Mouse (Mus musculus) intestine, embryonic 15.5 days (tissue): Measurements from ENCODE around the gene Pip5k1a. TPM values are rescaled to one million over a fixed set of nuclear protein-coding genes. Genes with fewer than 3 reads are reported as not detected.

Source experiments
- ATAC-seq: fragments of 200-750 bp; cut with Nextera tagmentation; 2 replicates; pipeline ENCODE4 v1.8.0; 2017; ENCODE audit warnings: moderate TSS enrichment, moderate library complexity
- H3K27ac ChIP-seq: fragments of 300-500 bp; sonication (generic); 2 replicates; pipeline ENCODE4 v1.5.1; 2015; ENCODE audit warnings: mild to moderate bottlenecking, inconsistent platforms
- H3K27me3 ChIP-seq: fragments of 300-500 bp; sonication (generic); replicated peaks from 2 replicates; pipeline ENCODE4 v1.6.1; 2015; ENCODE audit warnings: inconsistent platforms
- H3K36me3 ChIP-seq: fragments of 300-500 bp; sonication (generic); 2 replicates; pipeline ENCODE4 v1.6.1; 2015; ENCODE audit warnings: inconsistent platforms
- H3K4me1 ChIP-seq: fragments of 300-500 bp; sonication (generic); replicated peaks from 2 replicates; pipeline ENCODE4 v1.6.1; 2015; ENCODE audit warnings: inconsistent platforms
- H3K4me2 ChIP-seq: fragments of 300-500 bp; sonication (generic); replicated peaks from 2 replicates; pipeline ENCODE4 v1.6.1; 2015; ENCODE audit warnings: mild to moderate bottlenecking, inconsistent platforms
- H3K4me3 ChIP-seq: fragments of 300-500 bp; sonication (generic); replicated peaks from 2 replicates; pipeline ENCODE4 v1.5.1; 2015; ENCODE audit warnings: inconsistent platforms
- H3K9ac ChIP-seq: fragments of 300-500 bp; sonication (generic); 2 replicates; pipeline ENCODE4 v1.6.1; 2015; ENCODE audit warnings: inconsistent platforms
- H3K9me3 ChIP-seq: fragments of 300-500 bp; sonication (generic); 2 replicates; pipeline ENCODE4 v1.6.1; 2016; ENCODE audit warnings: inconsistent platforms
- WGBS: fragments of 180-500 bp; shearing (Covaris S2); methylation state at CpG from one replicate; pipeline ENCODE4 v1.1.7; 2015; 5-methylcytosine and 5-hydroxymethylcytosine counted together
- polyA plus RNA-seq: library from polyadenylated mRNA; unstranded; fragments of >200 nt; fragmentation: Nextera tagmentation; extraction: Ambion mirVana; gene quantifications from 2 replicates; pipeline ENCODE4 v1.2.1, GENCODE M21; 2015

Pip5k1a gene
- polyA plus RNA-seq, 1 experiment from 2014 or later, result 15.9 TPM

GRCm38 (mm10) chr3:95014428-95015151, 92.1 kb downstream of the Pip5k1a start:
- Histone ChIP-seq H3K36me3 (peaks cover 20% of the 10 kb centered on the region), H3K4me3 (peak overlapping the region; percentile 84), H3K4me2 (peak overlapping the region; percentile 90), H3K4me1 (peaks cover 12% of the 10 kb centered on the region), H3K27ac (peak overlapping the region; percentile 91), H3K9ac (peak overlapping the region; percentile 79), H3K27me3 (no peaks in the 10 kb centered on the region), H3K9me3 (no peaks in the 10 kb centered on the region)
- peak; percentile 8 for ATAC-seq
- 1% methylated on average over 44 of the region's 44 CpGs for WGBS

- Histone ChIP-seq H3K9me3 (no peaks in the 10 kb centered on the region), H3K4me3 (peak overlapping the region; percentile 84), H3K4me2 (peak overlapping the region; percentile 90), H3K4me1 (peaks cover 12% of the 10 kb centered on the region), H3K27ac (peak overlapping the region; percentile 91), H3K36me3 (peaks cover 27% of the 10 kb centered on the region), H3K9ac (peak overlapping the region; percentile 79), H3K27me3 (no peaks in the 10 kb centered on the region)
- 17% methylated on average over 13 of the region's 13 CpGs for WGBS
- no peak for ATAC-seq
Observed at GRCm38 (mm10) chr3:95013699-95014427, 92.9 kb downstream of the Pip5k1a start.

- H3K36me3 ChIP-seq, result peaks cover 35% of the 10 kb centered on the region
- H3K27me3 ChIP-seq, result no peaks in the 10 kb centered on the region
- no peaks in the 10 kb centered on the region for H3K9me3 ChIP-seq
- H3K27ac ChIP-seq, result no peak overlapping the region
- no peak overlapping the region for H3K9ac ChIP-seq
- H3K4me1 ChIP-seq, result peaks cover 12% of the 10 kb centered on the region
- ATAC-seq, result no peak
- 83% methylated on average over 3 of the region's 3 CpGs for WGBS
- H3K4me2 ChIP-seq, result peak overlapping the region; percentile 90
- H3K4me3 ChIP-seq, result no peak overlapping the region
Observed at GRCm38 (mm10) chr3:95012982-95013381, 93.7 kb downstream of the Pip5k1a start.

GRCm38 (mm10) chr3:95010396-95010795, 96.3 kb downstream of the Pip5k1a start:
- H3K4me2 ChIP-seq, result no peak overlapping the region
- no peak overlapping the region for H3K9ac ChIP-seq
- WGBS, result 73% methylated on average over 7 of the region's 7 CpGs
- H3K4me3 ChIP-seq, result no peak overlapping the region
- H3K4me1 ChIP-seq, result peaks cover 16% of the 10 kb centered on the region
- peaks cover 52% of the 10 kb centered on the region for H3K36me3 ChIP-seq
- H3K27me3 ChIP-seq, result no peaks in the 10 kb centered on the region
- ATAC-seq, result no peak
- no peak overlapping the region for H3K27ac ChIP-seq
- no peaks in the 10 kb centered on the region for H3K9me3 ChIP-seq

Other genes with a start within 250 kb of the Pip5k1a start
- 293 and 336 TPM in 2 replicates for gene Psmb4, start 220.0 kb downstream of the Pip5k1a start, polyA plus RNA-seq
- 108 and 123 TPM in 2 replicates for gene Selenbp1, start 173.9 kb downstream of the Pip5k1a start, polyA plus RNA-seq
- 6.2 and 6.9 TPM in 2 replicates for gene Rfx5, start 152.9 kb downstream of the Pip5k1a start, polyA plus RNA-seq
- gene Pi4kb, start 132.2 kb downstream of the Pip5k1a start, polyA plus RNA-seq, result 19.8 and 22.6 TPM in 2 replicates
- gene Zfp687, start 91.5 kb downstream of the Pip5k1a start, polyA plus RNA-seq, result 17.4 and 19.9 TPM in 2 replicates
- 205 and 218 TPM in 2 replicates for gene Psmd4, start 64.3 kb downstream of the Pip5k1a start, polyA plus RNA-seq
- gene Vps72, start 4.1 kb upstream of the Pip5k1a start, polyA plus RNA-seq, result 112 and 113 TPM in 2 replicates
- gene Tmod4, start 17.5 kb upstream of the Pip5k1a start, polyA plus RNA-seq, result 0.83 and 0.99 TPM in 2 replicates
- 57.0 and 62.3 TPM in 2 replicates for gene Scnm1, start 27.1 kb upstream of the Pip5k1a start, polyA plus RNA-seq
- 10.3 and 10.7 TPM in 2 replicates for gene Lysmd1, start 27.2 kb upstream of the Pip5k1a start, polyA plus RNA-seq
- gene Tnfaip8l2, start 35.4 kb upstream of the Pip5k1a start, polyA plus RNA-seq, result 4.3 and 5.3 TPM in 2 replicates
- gene Sema6c, start 53.5 kb upstream of the Pip5k1a start, polyA plus RNA-seq, result 4.3 and 4.8 TPM in 2 replicates
- 8.0 and 8.5 TPM in 2 replicates for gene Gabpb2, start 111.0 kb upstream of the Pip5k1a start, polyA plus RNA-seq
- gene Cdc42se1, start 121.8 kb upstream of the Pip5k1a start, polyA plus RNA-seq, result 70.2 and 74.3 TPM in 2 replicates
- 19.0 and 20.2 TPM in 2 replicates for gene Mllt11, start 125.2 kb upstream of the Pip5k1a start, polyA plus RNA-seq
- 0.16 and 0.20 TPM in 2 replicates for gene Gm128, start 134.7 kb upstream of the Pip5k1a start, polyA plus RNA-seq
- gene Bnipl, start 144.3 kb upstream of the Pip5k1a start, polyA plus RNA-seq, result 0.36 and 0.56 TPM in 2 replicates
- gene Mindy1, start 174.4 kb upstream of the Pip5k1a start, polyA plus RNA-seq, result 36.1 and 38.4 TPM in 2 replicates
- gene Prune1, start 175.1 kb upstream of the Pip5k1a start, polyA plus RNA-seq, result 15.5 and 15.7 TPM in 2 replicates
- 1.4 and 1.6 TPM in 2 replicates for gene Anxa9, start 200.2 kb upstream of the Pip5k1a start, polyA plus RNA-seq
- 146 and 148 TPM in 2 replicates for gene Cers2, start 207.9 kb upstream of the Pip5k1a start, polyA plus RNA-seq